Mouse (Mus musculus): ENCODE measurements at regions not wholly inside any gene's neighbourhood (a gene's known extent, or its start where the extent isn't known, plus 50 kb on each side); places are given as distances from the start of the nearest gene placed in this dataset. TPM values are rescaled to one million over a fixed set of nuclear protein-coding genes. Genes with fewer than 3 reads are reported as not detected.
A peak's percentile ranks its signal among the peaks of the same experiment; 100 is the strongest.

DNA sequence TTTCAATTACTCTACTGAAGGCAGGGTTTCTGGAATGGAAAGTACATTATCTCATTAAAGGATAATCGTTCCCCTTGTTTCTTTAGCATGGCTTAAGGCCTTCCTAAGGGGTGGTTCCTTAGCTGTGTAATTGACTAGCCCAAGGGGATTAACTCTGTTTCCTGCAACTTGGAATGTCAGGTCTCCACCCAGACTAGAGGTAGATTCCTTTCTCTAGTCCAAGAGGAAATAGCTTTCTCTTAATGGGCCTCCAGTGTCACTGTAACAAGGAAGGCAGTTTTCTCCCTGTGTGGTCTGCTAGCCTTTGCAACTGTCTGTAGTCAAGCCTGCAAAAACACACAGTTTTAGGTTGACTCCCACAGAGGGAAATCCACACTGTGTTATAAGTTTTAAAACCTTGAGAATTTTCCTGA is 64.0 kb upstream of the Adgra3 start:
- Histone ChIP-seq H3K4me2 (ENCODE audit: low read depth, low read length) (no peak overlapping the region), H3K4me1 (ENCODE audit: control insufficient read depth, insufficient read depth, low read length) (no peaks in the 10 kb centered on the region), H3K36me3 (replicated peaks; ENCODE audit: control insufficient read depth, insufficient read depth, low read depth, low read length) (no peaks in the 10 kb centered on the region), H3K27me3 (ENCODE audit: control insufficient read depth, insufficient read depth, low read length) (no peaks in the 10 kb centered on the region), H3K27ac (replicated peaks; ENCODE audit: low read depth, low read length) (no peak overlapping the region), H3K9ac (replicated peaks; ENCODE audit: low read length) (no peak overlapping the region), H3K9me3 (replicated peaks; ENCODE audit: control insufficient read depth, low read length) (no peaks in the 10 kb centered on the region), H3K4me3 (ENCODE audit: low read depth, low read length) (no peak overlapping the region)
- ATAC-seq (replicated peaks; ENCODE audit: insufficient number of reproducible peaks, low FRiP score, low TSS enrichment, low read depth) (peak; percentile 67), DNase-seq (ENCODE audit: low spot score) (peak; percentile 66)
- WGBS: 3% methylated on average over 1 of the region's 1 CpGs

DNA sequence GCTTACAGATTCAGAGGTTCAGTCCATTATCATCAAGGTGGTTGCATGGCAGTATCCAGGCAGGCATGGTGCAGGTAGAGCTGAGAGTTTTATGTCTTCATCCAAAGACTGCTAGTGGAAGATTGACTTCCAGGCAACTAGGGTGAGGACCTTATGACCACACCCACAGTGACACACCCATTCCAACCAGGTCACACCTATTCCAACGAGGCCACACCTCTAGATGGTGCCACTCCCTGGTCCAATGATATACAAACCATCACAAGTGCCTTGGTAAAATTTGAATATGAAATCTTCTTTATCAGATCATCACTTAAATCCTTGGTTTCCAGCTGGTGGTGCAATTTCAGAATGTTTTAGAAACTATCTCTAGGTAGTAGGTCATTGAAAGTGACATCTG is 61.1 kb upstream of the Adgra3 start:
- H3K4me2 ChIP-seq (ENCODE audit: low read depth, low read length): no peak overlapping the region
- no peaks in the 10 kb centered on the region for H3K4me1 ChIP-seq (ENCODE audit: control insufficient read depth, insufficient read depth, low read length)
- no peaks in the 10 kb centered on the region for H3K9me3 ChIP-seq (replicated peaks; ENCODE audit: control insufficient read depth, low read length)
- no peak overlapping the region for H3K9ac ChIP-seq (replicated peaks; ENCODE audit: low read length)
- H3K27me3 ChIP-seq (ENCODE audit: control insufficient read depth, insufficient read depth, low read length): no peaks in the 10 kb centered on the region
- H3K36me3 ChIP-seq (replicated peaks; ENCODE audit: control insufficient read depth, insufficient read depth, low read depth, low read length): no peaks in the 10 kb centered on the region
- no peak overlapping the region for H3K4me3 ChIP-seq (ENCODE audit: low read depth, low read length)
- ATAC-seq (replicated peaks; ENCODE audit: insufficient number of reproducible peaks, low FRiP score, low TSS enrichment, low read depth): no peak
- DNase-seq (ENCODE audit: low spot score): no peak
- WGBS: 79% methylated on average over 1 of the region's 1 CpGs
- no peak overlapping the region for H3K27ac ChIP-seq (replicated peaks; ENCODE audit: low read depth, low read length)

Small RNA genes lying in the stretch of these regions (microRNA-seq; reads per million reads assigned to microRNA genes)
- not detected for gene Mir8117 (ENCODE audit: borderline number of aligned reads)

Data from embryonic facial prominence, embryonic 11.5 days (tissue).